Mouse (Mus musculus): ENCODE data around the gene Rarb. TPM values are rescaled to one million over a fixed set of nuclear protein-coding genes. Genes with fewer than 3 reads are reported as not detected.

Rarb gene
- polyA plus RNA-seq, 1 experiment from 2014 or later = 25.2 TPM

DNA sequence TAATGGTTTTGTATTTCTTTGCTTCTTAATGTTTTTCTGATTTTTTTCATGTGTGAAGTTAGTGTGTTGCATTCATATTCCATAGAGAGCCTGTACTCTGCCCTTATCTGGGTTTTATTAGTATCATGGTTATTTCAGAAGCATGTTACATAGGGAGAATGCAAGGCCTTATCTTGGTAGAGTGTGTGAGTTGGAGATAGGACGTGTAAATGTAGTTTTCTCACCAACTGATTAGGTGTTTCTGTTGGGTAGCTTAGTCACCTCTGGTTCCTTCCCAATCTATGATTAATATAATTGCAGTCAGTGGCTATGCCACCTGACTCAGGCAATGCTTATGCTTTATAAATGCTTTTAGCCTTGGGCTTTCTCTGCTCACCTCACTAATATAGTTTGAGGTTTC is 434.2 kb downstream of the Rarb start:
- H3K27me3 ChIP-seq (ENCODE audit: control insufficient read depth, insufficient read depth, low read length) = no peaks in the 10 kb centered on the region
- no peak for ATAC-seq (ENCODE audit: low read depth)
- 72% methylated on average over 1 of the region's 1 CpGs for WGBS
- H3K9ac ChIP-seq (replicated peaks; ENCODE audit: low read depth, low read length) = no peak overlapping the region
- H3K4me1 ChIP-seq (ENCODE audit: control insufficient read depth, insufficient read depth, low read length) = 0 out of 2 replicates have a peak, but pooled peaks cover 3% of the 10 kb centered on the region
- H3K4me3 ChIP-seq (ENCODE audit: low read depth, low read length) = no peak overlapping the region
- no peak overlapping the region for H3K27ac ChIP-seq (ENCODE audit: low read depth, low read length)
- H3K4me2 ChIP-seq (ENCODE audit: low read depth, low read length) = no peak overlapping the region
- H3K9me3 ChIP-seq (ENCODE audit: control insufficient read depth, low read length) = no peaks in the 10 kb centered on the region
- no peaks in the 10 kb centered on the region; the same call in 1 of the 2 replicates for H3K36me3 ChIP-seq (ENCODE audit: control insufficient read depth, insufficient read depth, low read length)
